Mouse (Mus musculus): ENCODE measurements around the gene Col9a1. TPM values are rescaled to one million over a fixed set of nuclear protein-coding genes. Genes with fewer than 3 reads are reported as not detected.

Col9a1 gene
- 0.15 and 0.18 TPM in 2 replicates for polyA plus RNA-seq (2021; fragmentation: Nextera tagmentation)
- long read RNA-seq, experiment 1, partial matches to known transcripts, result 3 of 4 reads
- long read RNA-seq, experiment 1, other reads (novel, unspliced or antisense), result 1 of 4 reads
- long read RNA-seq, experiment 2, result 0 reads

GRCm38 (mm10) chr1:24177224-24177851 lies at the start of gene Col9a1:
TSS of gene Col9a1 (plus strand) at chr1:24177610.

Other genes with a start within 250 kb of the Col9a1 start
- gene Sdhaf4, start 172.0 kb upstream of the Col9a1 start, polyA plus RNA-seq (2021; fragmentation: Nextera tagmentation), result 164 and 165 TPM in 2 replicates
- gene Fam135a, start 77.3 kb upstream of the Col9a1 start, polyA plus RNA-seq (2021; fragmentation: Nextera tagmentation), result 7.3 and 7.6 TPM in 2 replicates

Data from left cerebral cortex, adult 6 months (tissue).